Mouse (Mus musculus) spleen, postnatal 14 days (tissue): ENCODE results near the gene Tmem248.

Experiments
- DNase-seq, 2 experiments: peaks; one replicate each; pipeline ENCODE4 v3.0.0; 2021 to 2022; ENCODE audit warnings: low spot score in 2 of 2

The Tmem248 gene

GRCm38 (mm10) chr5:130257303-130257702 is 40.4 kb downstream of the Tmem248 start:
- no peak for DNase-seq

GRCm38 (mm10) chr5:130263454-130263853 is 46.6 kb downstream of the Tmem248 start:
- no peak for DNase-seq

- DNase-seq: no peak
These were observed 47.6 kb downstream of the Tmem248 start for GRCm38 (mm10) chr5:130264433-130265005.

GRCm38 (mm10) chr5:130266651-130267050 is 49.8 kb downstream of the Tmem248 start:
- DNase-seq: peak; percentile 23 to 47

- DNase-seq: no peak
These were observed 50.4 kb downstream of the Tmem248 start for GRCm38 (mm10) chr5:130267316-130267715.

GRCm38 (mm10) chr5:130268976-130269375 is 52.1 kb downstream of the Tmem248 start:
- DNase-seq: no peak

GRCm38 (mm10) chr5:130272344-130272743 is 55.5 kb downstream of the Tmem248 start:
- DNase-seq: no peak

- no peak for DNase-seq
These were observed 56.2 kb downstream of the Tmem248 start for GRCm38 (mm10) chr5:130273046-130273445.

- DNase-seq: no peak
These were observed 58.6 kb downstream of the Tmem248 start for GRCm38 (mm10) chr5:130275509-130275908.

GRCm38 (mm10) chr5:130278011-130278472 is 61.2 kb downstream of the Tmem248 start:
- no peak for DNase-seq

- DNase-seq: no peak
These were observed 66.3 kb downstream of the Tmem248 start for GRCm38 (mm10) chr5:130283079-130283732.

- no peak for DNase-seq
These were observed 71.2 kb downstream of the Tmem248 start for GRCm38 (mm10) chr5:130288106-130288505.

GRCm38 (mm10) chr5:130290242-130290641 is 73.4 kb downstream of the Tmem248 start:
- DNase-seq: no peak

GRCm38 (mm10) chr5:130290775-130291174 is 73.9 kb downstream of the Tmem248 start:
- no peak for DNase-seq

- no peak for DNase-seq
These were observed 76.1 kb downstream of the Tmem248 start for GRCm38 (mm10) chr5:130292976-130293375.
